Mouse (Mus musculus) lung, adult 2 months (tissue): Measurements from ENCODE around the gene Spata13.

ENCODE experiments used
- CTCF ChIP-seq: fragments of 200-500 bp; IDR thresholded peaks from 2 replicates; pipeline ENCODE4 v1.5.1; 2011; ENCODE audit warnings: mild to moderate bottlenecking, low read length, control low read depth; ENCODE audit not compliant: insufficient read depth
- POLR2A ChIP-seq: fragments of 200-500 bp; IDR thresholded peaks from 2 replicates; pipeline ENCODE4 v1.6.1; 2011; ENCODE audit warnings: low read depth, mild to moderate bottlenecking, control low read depth, low read length, borderline replicate concordance; ENCODE audit errors: extremely low read depth

DNA sequence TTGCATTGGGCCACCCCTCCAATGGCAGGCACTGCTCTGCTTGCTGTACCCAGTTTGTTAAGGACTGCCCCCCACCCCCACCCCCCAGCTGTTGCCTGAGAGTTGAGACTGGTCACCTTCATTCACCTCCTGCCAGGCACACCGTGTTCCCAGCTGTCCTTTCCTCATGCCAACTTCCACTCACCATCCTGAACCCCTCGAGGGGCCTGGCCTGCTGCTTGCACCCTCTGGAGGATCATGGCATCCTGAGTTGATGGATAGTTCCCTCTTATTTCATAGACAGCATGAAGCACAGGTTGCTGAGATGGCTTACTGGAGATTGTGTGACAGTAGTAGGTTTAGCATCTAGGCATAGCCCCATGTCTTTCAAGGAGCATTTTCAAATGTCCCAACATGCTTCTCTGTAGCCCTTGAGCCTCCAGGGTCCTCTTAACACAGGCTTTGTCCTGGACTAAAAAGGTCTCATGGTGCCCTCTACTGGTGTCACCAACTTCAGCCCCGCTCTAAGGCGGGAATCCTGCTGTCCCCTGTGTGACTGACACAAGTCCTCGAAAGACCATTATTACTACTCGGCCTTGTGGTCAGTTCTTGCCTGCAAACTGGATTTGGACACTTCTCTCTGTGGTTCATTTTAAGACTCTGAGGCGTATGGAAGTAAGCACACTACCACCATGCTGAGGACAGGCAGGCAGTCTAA, 54.9 kb downstream of the Spata13 start:
- TF ChIP-seq POLR2A: no peak
- TF ChIP-seq CTCF: peak; percentile 82
